Comparison of ENCODE assay signal across 8 mouse cellular contexts in genomic region chr10:45335434-45336422, GRCm38 (mm10). TPM values are rescaled to one million over a fixed set of nuclear protein-coding genes. Genes with fewer than 3 reads are reported as not detected.
DNase-seq lines count a peak whose midpoint lies in the region; ATAC-seq and TF ChIP-seq lines count a peak whose summit lies in the region.

Gene Bves, plus strand, starts transcription at chr10:45335772.

- no peak for TF ChIP-seq EP300 in lung, postnatal 0 days (IDR thresholded peaks at IDR 0.05)

- TF ChIP-seq POLR2A in small intestine, adult 2 months (IDR thresholded peaks at IDR 0.05; ENCODE audit: low read depth, low read length), result no peak

- H3K4me1 ChIP-seq in lung, postnatal 0 days (ENCODE audit: insufficient read depth, low read depth, low read length), result no peaks in the 10 kb centered on the region
- H3K4me1 ChIP-seq in embryonic facial prominence, embryonic 13.5 days, result no peaks in the 10 kb centered on the region
- peaks cover 12% of the 10 kb centered on the region; the same call in 1 of the 2 replicates for H3K4me1 ChIP-seq in heart, embryonic 11.5 days (ENCODE audit: control insufficient read depth, insufficient read depth, low read length)
- H3K4me1 ChIP-seq in midbrain, embryonic 12.5 days, result 0 out of 2 replicates have a peak, but pooled peaks cover 3% of the 10 kb centered on the region
- H3K4me1 ChIP-seq in small intestine, adult 2 months (ENCODE audit: control insufficient read depth, insufficient read depth, insufficient read length, low read length), result no peaks in the 10 kb centered on the region

- H3K9me3 ChIP-seq in lung, postnatal 0 days (ENCODE audit: low read length), result no peaks in the 10 kb centered on the region
- no peaks in the 10 kb centered on the region for H3K9me3 ChIP-seq in embryonic facial prominence, embryonic 13.5 days
- no peaks in the 10 kb centered on the region for H3K9me3 ChIP-seq in heart, embryonic 11.5 days (replicated peaks; ENCODE audit: control insufficient read depth, low read length)
- no peaks in the 10 kb centered on the region for H3K9me3 ChIP-seq in midbrain, embryonic 12.5 days

- peak within 1 kb of the TSS; percentile 93 for H3K4me2 ChIP-seq in lung, postnatal 0 days (replicated peaks; ENCODE audit: low read depth, low read length)
- peak within 1 kb of the TSS; percentile 92 for H3K4me2 ChIP-seq in embryonic facial prominence, embryonic 13.5 days
- peak within 1 kb of the TSS; percentile 68 for H3K4me2 ChIP-seq in heart, embryonic 11.5 days
- peak within 1 kb of the TSS; percentile 91 for H3K4me2 ChIP-seq in midbrain, embryonic 12.5 days (replicated peaks)

- peak within 1 kb of the TSS; percentile 58 for H3K4me3 ChIP-seq in lung, postnatal 0 days (ENCODE audit: low read depth, low read length)
- peak within 1 kb of the TSS; percentile 71 for H3K4me3 ChIP-seq in embryonic facial prominence, embryonic 13.5 days
- peak within 1 kb of the TSS; percentile 83 for H3K4me3 ChIP-seq in heart, embryonic 11.5 days (ENCODE audit: low read depth, low read length)
- peak within 1 kb of the TSS; percentile 72 for H3K4me3 ChIP-seq in midbrain, embryonic 12.5 days
- H3K4me3 ChIP-seq in small intestine, adult 2 months (ENCODE audit: low read depth, low read length), result peak within 1 kb of the TSS; percentile 55

- ATAC-seq in lung, postnatal 0 days, result peak; percentile 40; the same call in 1 of the 2 replicates
- ATAC-seq in embryonic facial prominence, embryonic 13.5 days (ENCODE audit: insufficient number of reproducible peaks, insufficient read depth, low FRiP score, low TSS enrichment, low read depth), result peak; percentile 62; the same call in 1 of the 2 replicates
- peak; percentile 84 for ATAC-seq in heart, embryonic 11.5 days (replicated peaks; ENCODE audit: insufficient number of reproducible peaks, low FRiP score, low TSS enrichment)
- peak; percentile 85 for ATAC-seq in midbrain, embryonic 12.5 days (ENCODE audit: low FRiP score, low read depth)

- H3K9ac ChIP-seq in lung, postnatal 0 days (replicated peaks; ENCODE audit: low read depth), result no peak within 1 kb of the TSS
- H3K9ac ChIP-seq in embryonic facial prominence, embryonic 13.5 days, result peak within 1 kb of the TSS; percentile 76
- peak within 1 kb of the TSS; percentile 95 for H3K9ac ChIP-seq in heart, embryonic 11.5 days (ENCODE audit: low read depth, low read length)
- peak within 1 kb of the TSS; percentile 69 for H3K9ac ChIP-seq in midbrain, embryonic 12.5 days (replicated peaks)

- no peaks in the 10 kb centered on the region for H3K36me3 ChIP-seq in lung, postnatal 0 days (ENCODE audit: insufficient read depth, low read length)
- no peaks in the 10 kb centered on the region for H3K36me3 ChIP-seq in embryonic facial prominence, embryonic 13.5 days
- H3K36me3 ChIP-seq in heart, embryonic 11.5 days (ENCODE audit: control insufficient read depth, insufficient read depth, low read length), result no peaks in the 10 kb centered on the region
- H3K36me3 ChIP-seq in midbrain, embryonic 12.5 days, result no peaks in the 10 kb centered on the region
- no peaks in the 10 kb centered on the region for H3K36me3 ChIP-seq in small intestine, adult 2 months (ENCODE audit: control insufficient read depth, insufficient read depth, low read length)

- H3K27me3 ChIP-seq in lung, postnatal 0 days (replicated peaks; ENCODE audit: insufficient read depth, low read length), result peaks cover 24% of the 10 kb centered on the region
- peaks cover 44% of the 10 kb centered on the region for H3K27me3 ChIP-seq in embryonic facial prominence, embryonic 13.5 days
- H3K27me3 ChIP-seq in heart, embryonic 11.5 days (ENCODE audit: control insufficient read depth, insufficient read depth, low read length), result peaks cover 3% of the 10 kb centered on the region
- H3K27me3 ChIP-seq in midbrain, embryonic 12.5 days, result peaks cover 22% of the 10 kb centered on the region
- peaks cover 12% of the 10 kb centered on the region for H3K27me3 ChIP-seq in small intestine, adult 2 months (ENCODE audit: control insufficient read depth, insufficient read depth, low read length)

- H3K27ac ChIP-seq in lung, postnatal 0 days (ENCODE audit: low read length), result no peak within 1 kb of the TSS
- H3K27ac ChIP-seq in embryonic facial prominence, embryonic 13.5 days, result no peak within 1 kb of the TSS
- H3K27ac ChIP-seq in heart, embryonic 11.5 days (ENCODE audit: low read depth, low read length), result peak within 1 kb of the TSS; percentile 91
- H3K27ac ChIP-seq in midbrain, embryonic 12.5 days (replicated peaks), result no peak within 1 kb of the TSS
- no peak within 1 kb of the TSS for H3K27ac ChIP-seq in small intestine, adult 2 months (ENCODE audit: insufficient read depth, low read depth, low read length)

- no peak for TF ChIP-seq CTCF in lung, postnatal 0 days (IDR thresholded peaks at IDR 0.05)
- no peak for TF ChIP-seq CTCF in small intestine, adult 2 months (IDR thresholded peaks at IDR 0.05; ENCODE audit: extremely low read depth, insufficient read length, insufficient replicate concordance, low read depth, low read length)

- WGBS in lung, postnatal 0 days, result 2% methylated on average over 70 of the region's 116 CpGs
- under 1% methylated on average over 100 of the region's 116 CpGs for WGBS in embryonic facial prominence, embryonic 13.5 days
- WGBS in heart, embryonic 11.5 days (ENCODE audit: insufficient replicate concordance), result under 1% methylated on average over 110 of the region's 116 CpGs
- WGBS in midbrain, embryonic 12.5 days, result 1% methylated on average over 93 of the region's 116 CpGs
- WGBS in small intestine, adult 2 months, result 2% methylated on average over 116 of the region's 116 CpGs

- peak; percentile 8 for DNase-seq in lung, postnatal 0 days (ENCODE audit: low spot score)
- DNase-seq in lung, postnatal 36 days, result no peak
- DNase-seq in layer of hippocampus, adult 9-11 months, result peak; percentile 6
- no peak for DNase-seq in cerebellum, adult 11-12 months

RNA-seq across cellular contexts. Expression of gene Bves, which starts in this region (rescaled TPM):
- polyA plus RNA-seq in lung, postnatal 0 days (2015; fragmentation: Nextera tagmentation; extraction: Ambion mirVana), result 0.47 and 0.67 TPM in 2 replicates
- 1.8 and 2.5 TPM in 2 replicates for polyA plus RNA-seq in embryonic facial prominence, embryonic 13.5 days (2015; fragmentation: Nextera tagmentation; extraction: Ambion mirVana)
- 48.6 and 55.3 TPM in 2 replicates for polyA plus RNA-seq in heart, embryonic 11.5 days (2014; fragmentation: Nextera tagmentation; extraction: Ambion mirVana)
- polyA plus RNA-seq in midbrain, embryonic 12.5 days (2016; fragmentation: Nextera tagmentation; extraction: Ambion mirVana), result 1.5 and 1.7 TPM in 2 replicates
- 0.55 and 0.72 TPM in 2 replicates for polyA plus RNA-seq in small intestine, adult 2 months (2012; rRNA removed)

Comparison
In these comparisons a context has a peak if more than half of its experiments do, and no peak if none do; other contexts are left out.
1. RNA of gene Bves (polyA plus RNA-seq): 48.6 to 55.3 TPM in heart, embryonic 11.5 days; 1.8 to 2.5 TPM in embryonic facial prominence, embryonic 13.5 days, 1.5 to 1.7 TPM in midbrain, embryonic 12.5 days, 0.55 to 0.72 TPM in small intestine, adult 2 months and 0.47 to 0.67 TPM in lung, postnatal 0 days; every median in the first group is over 10 times any median in the second.
2. Peak in DNase-seq, ATAC-seq, H3K4me3 ChIP-seq and H3K4me2 ChIP-seq in lung, postnatal 0 days; RNA of the gene not detected or under 1 TPM.
3. Peak in every context shown above with its lines, with median percentiles within 50 percentile points of each other: ATAC-seq, H3K4me2 ChIP-seq and H3K4me3 ChIP-seq.